Mouse (Mus musculus) spleen, postnatal 36 days (tissue): Measurements from ENCODE around the gene Sparc.

Experiments
- DNase-seq, 2 experiments: peaks; one replicate each; pipeline ENCODE4 v3.0.0; 2022; ENCODE audit warnings: low spot score in 2 of 2, mixed read lengths in 1 of 2

The Sparc gene

DNA sequence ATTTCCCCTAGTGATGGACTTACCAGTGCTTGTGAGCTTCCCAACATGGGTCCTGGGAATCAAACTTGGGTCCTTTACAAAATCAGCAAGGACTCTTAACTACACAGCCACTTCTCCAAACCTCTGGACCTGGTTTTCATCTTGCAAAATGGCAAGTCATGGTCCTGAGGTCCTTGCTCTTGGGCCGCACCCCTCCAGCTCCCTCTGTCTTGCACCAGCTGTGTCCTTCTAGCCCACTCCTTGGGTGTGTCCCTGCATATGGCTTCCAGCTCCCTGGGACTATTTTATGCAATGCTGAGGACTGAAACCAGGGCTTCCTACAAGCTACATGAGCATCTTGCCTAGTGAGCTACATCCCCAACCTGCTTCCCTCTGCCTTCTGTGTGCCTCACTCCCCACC, at the start of gene Sparc:
TSS of gene Sparc (minus strand) at position 206 of the 400 bp plus-strand sequence.
- no peak for DNase-seq

GRCm38 (mm10) chr11:55471467-55471866, 48.5 kb upstream of the Sparc start:
- no peak for DNase-seq

GRCm38 (mm10) chr11:55470761-55471160, 47.8 kb upstream of the Sparc start:
- DNase-seq, result no peak

DNA sequence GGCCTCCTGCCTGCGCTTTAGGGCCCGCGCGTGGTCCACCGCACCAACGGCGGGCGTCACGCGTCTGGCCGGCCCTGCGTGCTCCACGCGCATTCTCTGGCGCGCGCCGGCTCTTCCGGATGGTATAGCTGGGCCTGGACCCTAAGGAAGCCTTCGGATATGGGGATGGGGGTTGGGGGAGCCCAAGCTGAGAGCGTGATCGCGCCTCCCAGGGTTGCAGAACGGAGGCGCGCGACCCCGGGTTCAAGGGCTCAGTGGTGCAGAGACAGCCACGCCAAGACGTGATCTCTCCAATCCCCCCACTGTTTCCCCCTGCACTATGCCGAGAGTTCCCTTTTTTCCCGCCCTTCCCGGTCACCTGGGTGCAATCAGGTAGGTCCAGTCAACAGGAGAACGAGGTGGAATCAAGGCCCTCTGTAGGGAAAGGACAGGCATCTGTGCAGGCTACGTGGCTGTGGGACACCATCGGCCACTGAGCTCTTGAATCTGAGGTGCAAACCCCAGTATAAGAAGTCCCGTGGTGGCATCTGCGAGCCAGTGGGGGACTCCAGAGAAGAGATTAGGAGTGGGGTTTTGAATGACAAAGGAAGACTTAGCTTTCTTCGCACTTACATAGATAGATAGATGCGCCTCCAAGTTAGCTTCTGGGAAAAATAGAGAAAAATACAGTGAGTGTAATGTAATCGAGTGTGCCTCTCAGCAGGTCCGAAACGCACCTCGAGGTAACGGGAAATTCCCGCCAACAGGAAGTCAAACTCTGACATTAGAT, 47.1 kb upstream of the Sparc start:
- DNase-seq, result peak; percentile 11 to 21

GRCm38 (mm10) chr11:55469048-55469843, 46.3 kb upstream of the Sparc start, which contains the start of gene G3bp1:
G3bp1 (plus strand) TSS chr11:55469685.
- DNase-seq, result peak; percentile 99 to 100

DNA sequence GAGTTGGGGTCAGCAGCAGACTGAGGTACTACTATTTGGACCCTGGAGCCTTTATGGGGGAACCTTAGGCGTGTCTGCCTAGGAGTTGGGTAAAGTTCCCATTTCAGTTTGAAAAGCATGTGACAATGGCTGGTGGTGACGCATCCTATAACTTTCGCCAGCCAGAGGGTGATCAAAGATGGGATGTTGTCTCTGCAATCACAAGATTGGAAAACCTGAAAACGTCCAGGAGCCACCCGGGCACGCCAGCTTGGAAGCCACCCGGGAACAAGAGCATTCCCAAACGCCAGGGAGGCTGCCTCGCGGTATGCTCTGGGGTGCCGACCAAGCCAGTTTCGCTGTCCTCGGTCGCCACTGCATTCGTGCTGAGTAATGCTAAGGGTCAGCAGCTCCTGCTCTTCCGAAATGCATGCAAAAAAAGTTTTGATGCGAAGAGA, 45.6 kb upstream of the Sparc start:
- peak in 1 of 2 experiments; percentile 27 for DNase-seq

DNA sequence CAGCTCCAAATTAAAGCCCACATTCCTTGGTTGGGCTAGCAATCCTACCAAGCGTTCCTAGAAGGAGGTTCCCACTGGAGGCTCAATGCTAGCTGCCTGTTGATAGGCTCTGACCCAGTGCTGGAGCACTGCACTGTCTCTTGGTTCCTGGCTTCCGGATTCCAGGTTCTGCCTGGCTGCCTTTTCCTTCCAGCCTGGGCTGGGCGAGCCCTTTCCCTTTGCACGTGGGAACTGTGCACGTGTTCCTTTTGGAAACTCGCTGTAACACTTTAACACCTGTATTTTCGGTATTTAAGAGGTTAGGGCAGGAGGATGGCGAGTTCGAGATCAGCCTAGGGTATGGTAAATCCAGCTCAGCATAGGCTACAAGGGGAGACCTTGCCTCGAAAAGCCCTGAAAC, 45.0 kb upstream of the Sparc start:
- DNase-seq, result no peak

DNA sequence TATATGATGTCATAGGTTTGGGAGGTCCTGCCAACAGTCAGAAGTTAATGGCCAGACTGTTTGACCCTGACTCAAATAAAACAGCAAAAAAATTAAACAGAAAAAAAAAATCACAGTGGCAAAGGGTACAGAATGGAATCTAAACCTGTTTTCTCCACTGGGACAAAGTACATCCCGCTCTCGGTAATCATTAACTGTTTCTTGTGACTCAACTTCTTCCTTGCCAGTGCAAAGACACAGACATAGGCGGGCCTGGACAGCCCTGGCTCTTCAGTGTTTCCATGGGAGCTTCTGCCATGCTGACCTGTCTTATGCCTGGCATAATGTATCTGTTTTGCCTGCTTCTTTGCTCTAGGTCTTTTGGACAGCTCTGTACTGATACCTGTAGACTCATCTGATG, 42.2 kb upstream of the Sparc start:
- DNase-seq, result no peak

DNA sequence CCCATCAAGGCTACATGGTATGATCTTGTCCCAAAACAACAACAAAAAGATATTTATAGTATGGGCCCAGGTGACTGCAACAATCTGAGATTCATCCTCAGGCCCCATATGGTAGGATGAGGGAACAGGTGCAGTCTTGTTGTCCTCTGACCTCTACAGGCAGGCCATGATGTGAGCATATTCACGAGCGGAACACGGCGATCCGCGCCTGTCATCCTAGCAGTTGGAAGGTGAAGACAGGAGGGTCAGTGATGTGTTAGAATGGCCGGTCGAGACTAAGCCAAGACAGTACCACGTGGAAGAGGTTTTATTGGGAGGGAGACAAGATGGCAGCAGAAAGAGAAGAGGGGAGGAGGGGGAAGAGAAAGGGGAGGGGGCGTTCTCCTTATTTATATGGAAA, 41.7 kb upstream of the Sparc start:
- no peak for DNase-seq

- DNase-seq, result no peak
Observed at GRCm38 (mm10) chr11:55462149-55462548, 39.2 kb upstream of the Sparc start.

GRCm38 (mm10) chr11:55461019-55461645, 38.1 kb upstream of the Sparc start, which contains the start of gene Atox1:
Atox1 (minus strand) TSS chr11:55461239.
- DNase-seq, result peak; percentile 94 to 97

DNA sequence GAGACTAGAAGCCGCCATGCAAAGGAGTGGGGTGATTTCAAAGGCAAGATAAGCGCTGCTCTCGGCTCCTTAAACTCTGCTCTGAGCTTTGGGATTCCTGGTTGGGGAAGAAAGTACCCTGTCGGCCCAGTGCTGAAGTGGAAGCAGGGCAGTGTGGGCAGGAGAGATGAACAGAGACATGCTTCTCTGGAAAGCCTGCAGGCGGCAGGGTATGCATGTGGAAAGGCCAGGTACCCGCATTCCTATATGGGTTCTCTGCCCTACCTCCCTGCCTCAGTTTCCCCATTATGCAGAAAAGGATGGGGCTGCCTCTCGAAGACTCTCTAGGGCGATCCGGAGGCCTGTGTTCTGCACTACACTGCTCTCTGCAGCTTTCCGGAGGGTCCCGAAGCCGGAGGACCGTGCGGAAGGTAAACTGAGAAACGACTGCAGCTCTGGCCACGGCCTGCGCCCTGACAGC, 37.6 kb upstream of the Sparc start:
- peak; percentile 34 to 47 for DNase-seq

GRCm38 (mm10) chr11:55459850-55460558, 37.0 kb upstream of the Sparc start:
- no peak for DNase-seq

DNA sequence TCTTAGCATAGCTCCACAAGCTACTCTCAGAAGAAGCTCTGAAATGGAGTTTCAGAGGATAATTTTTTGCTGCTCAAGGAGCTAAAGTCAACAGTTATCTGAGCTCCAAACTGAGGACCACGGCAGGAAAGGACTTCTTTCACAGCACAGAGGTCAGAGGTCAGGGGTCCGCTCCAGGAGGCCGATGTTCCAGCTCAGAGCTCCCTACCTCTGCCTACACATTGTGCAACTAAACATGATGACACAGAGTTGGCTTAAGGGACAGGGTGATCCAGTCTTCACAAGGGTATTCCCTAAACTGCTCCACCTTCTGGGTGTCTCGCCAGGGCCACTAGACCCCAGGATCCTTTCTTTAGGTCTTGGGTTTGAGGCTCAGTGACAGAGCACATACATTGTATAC, 35.5 kb upstream of the Sparc start:
- no peak for DNase-seq

GRCm38 (mm10) chr11:55455166-55455565, 32.2 kb upstream of the Sparc start:
- no peak for DNase-seq

DNA sequence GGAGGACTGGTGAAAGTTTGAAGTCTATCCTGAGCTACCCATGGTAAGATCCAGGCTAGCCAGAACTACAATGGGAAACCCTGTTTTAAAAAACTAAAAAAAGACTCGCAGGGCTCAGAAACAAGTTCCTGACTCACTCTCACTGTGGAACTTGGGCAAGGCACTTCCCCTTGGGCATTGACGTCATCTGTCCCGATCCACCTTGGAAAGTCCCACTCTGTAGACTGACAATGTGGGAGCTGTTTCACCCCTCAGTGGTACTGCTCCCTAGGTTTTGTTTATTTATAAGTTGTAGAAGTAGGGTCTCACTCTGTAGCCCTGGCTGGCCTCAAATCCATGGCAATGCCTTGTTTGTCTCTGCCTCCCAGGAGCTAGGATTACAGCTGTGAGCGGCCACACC, 30.7 kb upstream of the Sparc start:
- peak; percentile 28 to 43 for DNase-seq

GRCm38 (mm10) chr11:55450311-55450710, 27.3 kb upstream of the Sparc start:
- no peak for DNase-seq

GRCm38 (mm10) chr11:55449531-55449930, 26.5 kb upstream of the Sparc start:
- DNase-seq, result no peak

DNA sequence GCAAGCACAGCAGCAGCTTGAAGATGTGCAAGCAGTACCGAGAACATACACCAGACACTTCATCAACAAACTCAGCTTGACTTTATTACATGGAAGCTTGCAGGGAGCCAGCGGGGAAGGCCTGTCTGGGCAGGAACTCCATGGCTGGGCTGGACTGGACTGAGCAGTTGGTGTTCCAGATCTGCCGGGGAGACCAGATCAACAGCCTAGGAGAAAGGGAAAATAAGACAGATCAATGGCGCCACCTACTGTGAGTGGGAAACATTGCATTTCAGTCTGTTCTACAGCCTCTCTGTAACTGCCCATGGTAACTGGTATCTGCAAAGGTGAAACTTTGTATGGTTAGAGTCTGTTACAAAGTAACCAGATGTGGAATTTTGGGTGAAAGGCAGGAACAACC, 23.6 kb upstream of the Sparc start:
- peak; percentile 28 to 42 for DNase-seq

- DNase-seq, result peak in 1 of 2 experiments; percentile 16
Observed at GRCm38 (mm10) chr11:55444772-55445171, 21.8 kb upstream of the Sparc start.

- DNase-seq, result no peak
Observed at GRCm38 (mm10) chr11:55439718-55440117, 16.7 kb upstream of the Sparc start.
